Mouse (Mus musculus) hindbrain, embryonic 13.5 days (tissue): Measurements from ENCODE around the gene Glb1l. TPM values are rescaled to one million over a fixed set of nuclear protein-coding genes. Genes with fewer than 3 reads are reported as not detected.
A peak's percentile ranks its signal among the peaks of the same experiment; 100 is the strongest.

Source experiments
- ATAC-seq: fragments of 200-750 bp; cut with Nextera tagmentation; 2 replicates; pipeline ENCODE4 v1.8.0; 2017; ENCODE audit warnings: moderate TSS enrichment; ENCODE audit not compliant: low FRiP score
- H3K27ac ChIP-seq: fragments of 300-500 bp; sonication (generic); 2 replicates; pipeline ENCODE4 v1.5.1; 2015; ENCODE audit warnings: inconsistent platforms, mild to moderate bottlenecking, moderate library complexity
- H3K27me3 ChIP-seq: fragments of 300-500 bp; sonication (generic); 2 replicates; pipeline ENCODE4 v1.6.1; 2015; ENCODE audit warnings: mild to moderate bottlenecking, inconsistent platforms
- H3K36me3 ChIP-seq: fragments of 300-500 bp; sonication (generic); 2 replicates; pipeline ENCODE4 v1.6.1; 2015; ENCODE audit warnings: mild to moderate bottlenecking, inconsistent platforms
- H3K4me1 ChIP-seq: fragments of 300-500 bp; sonication (generic); replicated peaks from 2 replicates; pipeline ENCODE4 v1.6.1; 2015; ENCODE audit warnings: inconsistent platforms
- H3K4me2 ChIP-seq: fragments of 300-500 bp; sonication (generic); 2 replicates; pipeline ENCODE4 v1.6.1; 2015; ENCODE audit warnings: inconsistent platforms, mild to moderate bottlenecking, moderate library complexity
- H3K4me3 ChIP-seq: fragments of 300-500 bp; sonication (generic); 2 replicates; pipeline ENCODE4 v1.5.1; 2015; ENCODE audit warnings: mild to moderate bottlenecking, inconsistent platforms
- H3K9ac ChIP-seq: fragments of 300-500 bp; sonication (generic); 2 replicates; pipeline ENCODE4 v1.6.1; 2015; ENCODE audit warnings: mild to moderate bottlenecking, inconsistent platforms
- H3K9me3 ChIP-seq: fragments of 300-500 bp; sonication (generic); 2 replicates; pipeline ENCODE4 v1.6.1; 2016; ENCODE audit warnings: inconsistent platforms
- WGBS: fragments of 180-500 bp; shearing (Covaris S2); methylation state at CpG from one replicate; pipeline ENCODE4 v1.1.7; 2015; 5-methylcytosine and 5-hydroxymethylcytosine counted together
- polyA plus RNA-seq: library from polyadenylated mRNA; unstranded; fragments of >200 nt; fragmentation: Nextera tagmentation; extraction: Ambion mirVana; gene quantifications from 2 replicates; pipeline ENCODE4 v1.2.1, GENCODE M21; 2015

Glb1l gene
- polyA plus RNA-seq, 1 experiment from 2014 or later: 19.9 TPM

- H3K36me3 ChIP-seq: no peaks in the 10 kb centered on the region
- no peak overlapping the region for H3K4me3 ChIP-seq
- no peak overlapping the region for H3K4me2 ChIP-seq
- H3K4me1 ChIP-seq: no peaks in the 10 kb centered on the region
- no peak for ATAC-seq
- peaks cover 43% of the 10 kb centered on the region for H3K27me3 ChIP-seq
- no peak overlapping the region for H3K27ac ChIP-seq
- no peaks in the 10 kb centered on the region for H3K9me3 ChIP-seq
- WGBS: 85% methylated on average over 1 of the region's 1 CpGs
- H3K9ac ChIP-seq: no peak overlapping the region
Measured at GRCm38 (mm10) chr1:75227653-75228052, 17.0 kb upstream of the Glb1l start.

GRCm38 (mm10) chr1:75226138-75226537 lies 15.5 kb upstream of the Glb1l start:
- H3K9ac ChIP-seq: no peak overlapping the region
- peaks cover 49% of the 10 kb centered on the region for H3K27me3 ChIP-seq
- H3K36me3 ChIP-seq: no peaks in the 10 kb centered on the region
- no peaks in the 10 kb centered on the region for H3K9me3 ChIP-seq
- H3K4me2 ChIP-seq: no peak overlapping the region
- no peak overlapping the region for H3K27ac ChIP-seq
- 70% methylated on average over 2 of the region's 2 CpGs for WGBS
- H3K4me1 ChIP-seq: no peaks in the 10 kb centered on the region
- no peak for ATAC-seq
- H3K4me3 ChIP-seq: no peak overlapping the region

- ATAC-seq: no peak
- Histone ChIP-seq H3K4me1 (no peaks in the 10 kb centered on the region), H3K9me3 (no peaks in the 10 kb centered on the region), H3K36me3 (no peaks in the 10 kb centered on the region), H3K4me2 (no peak overlapping the region), H3K27ac (no peak overlapping the region), H3K9ac (no peak overlapping the region), H3K4me3 (no peak overlapping the region), H3K27me3 (peaks cover 49% of the 10 kb centered on the region)
- 69% methylated on average over 3 of the region's 3 CpGs for WGBS
Measured at GRCm38 (mm10) chr1:75225473-75225872, 14.9 kb upstream of the Glb1l start.

DNA sequence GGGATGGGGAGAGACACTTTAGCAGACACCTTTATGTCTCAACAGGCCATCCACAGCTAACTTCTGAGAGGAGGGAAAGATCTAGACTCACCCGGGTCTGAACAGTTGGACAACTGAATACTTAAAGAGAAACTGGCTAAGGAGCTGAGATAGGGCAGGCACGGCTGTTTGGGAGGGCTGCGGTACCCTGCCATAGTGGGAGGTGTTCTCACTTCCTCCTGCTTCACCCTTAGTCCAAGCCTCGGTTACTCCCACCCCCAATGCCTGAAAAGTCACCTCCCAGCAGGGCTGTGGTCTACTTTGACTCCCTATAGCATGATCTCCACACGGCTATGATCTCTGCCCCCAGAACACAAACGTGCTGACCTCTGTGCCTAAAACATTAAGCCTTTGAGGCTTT lies 12.9 kb upstream of the Glb1l start:
- no peaks in the 10 kb centered on the region for H3K9me3 ChIP-seq
- H3K36me3 ChIP-seq: no peaks in the 10 kb centered on the region
- no peak overlapping the region for H3K9ac ChIP-seq
- peaks cover 67% of the 10 kb centered on the region for H3K27me3 ChIP-seq
- WGBS: 73% methylated on average over 6 of the region's 6 CpGs
- no peak overlapping the region for H3K4me3 ChIP-seq
- no peak overlapping the region for H3K4me2 ChIP-seq
- ATAC-seq: no peak
- no peak overlapping the region for H3K27ac ChIP-seq
- H3K4me1 ChIP-seq: peaks cover 14% of the 10 kb centered on the region

DNA sequence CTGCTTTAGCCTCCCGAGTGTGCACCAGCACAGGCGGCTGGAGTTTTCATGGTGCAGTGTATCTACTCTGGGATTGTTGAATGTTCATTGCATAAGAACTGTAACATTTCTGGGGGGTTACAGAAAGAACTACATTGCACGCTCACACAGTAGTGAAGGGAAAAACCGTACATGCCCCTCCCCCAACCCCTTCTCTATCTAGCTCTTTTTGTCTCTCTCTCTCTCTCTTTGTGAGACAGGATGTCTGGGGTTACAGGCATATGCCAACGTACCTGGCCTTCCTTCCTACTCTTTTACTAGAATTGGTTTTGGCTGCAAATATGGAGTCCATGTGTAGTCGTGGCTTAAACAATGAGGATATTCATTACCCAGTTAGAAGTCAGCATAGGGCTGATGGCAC lies 12.3 kb upstream of the Glb1l start:
- Histone ChIP-seq H3K27me3 (peaks cover 73% of the 10 kb centered on the region), H3K36me3 (no peaks in the 10 kb centered on the region), H3K9me3 (no peaks in the 10 kb centered on the region), H3K27ac (no peak overlapping the region), H3K9ac (no peak overlapping the region), H3K4me3 (no peak overlapping the region), H3K4me1 (peaks cover 20% of the 10 kb centered on the region), H3K4me2 (no peak overlapping the region)
- 84% methylated on average over 6 of the region's 6 CpGs for WGBS
- ATAC-seq: no peak

DNA sequence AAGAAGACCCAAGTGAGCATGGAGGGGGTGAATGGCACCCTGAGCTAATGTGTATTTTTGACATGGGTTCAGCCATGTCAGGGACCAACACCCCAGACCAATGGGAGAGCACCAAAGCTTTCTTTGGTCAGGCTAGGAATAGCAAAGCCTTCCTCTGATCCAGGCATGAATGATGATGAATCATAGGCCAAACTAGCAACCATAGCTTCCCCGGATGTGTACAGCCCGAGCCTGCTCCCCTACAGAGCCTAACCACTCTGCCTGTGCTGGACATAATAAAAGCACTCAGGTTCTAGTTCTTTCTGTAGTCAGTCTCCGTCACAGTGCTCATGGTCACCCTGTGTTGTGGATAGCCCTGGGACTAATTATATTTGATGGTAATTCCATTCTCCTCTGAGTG lies 10.9 kb upstream of the Glb1l start:
- peaks cover 22% of the 10 kb centered on the region for H3K4me1 ChIP-seq
- WGBS: 76% methylated on average over 3 of the region's 3 CpGs
- H3K27me3 ChIP-seq: peaks cover 83% of the 10 kb centered on the region
- ATAC-seq: no peak
- H3K4me2 ChIP-seq: no peak overlapping the region
- H3K9ac ChIP-seq: no peak overlapping the region
- no peak overlapping the region for H3K4me3 ChIP-seq
- H3K9me3 ChIP-seq: no peaks in the 10 kb centered on the region
- H3K27ac ChIP-seq: no peak overlapping the region
- no peaks in the 10 kb centered on the region for H3K36me3 ChIP-seq

- Histone ChIP-seq H3K9me3 (no peaks in the 10 kb centered on the region), H3K27ac (no peak within 1 kb of the TSS), H3K36me3 (peaks cover 17% of the 10 kb centered on the region), H3K4me3 (peak within 1 kb of the TSS; percentile 56), H3K9ac (peak within 1 kb of the TSS; percentile 73), H3K27me3 (peaks cover 87% of the 10 kb centered on the region), H3K4me2 (peak within 1 kb of the TSS; percentile 94), H3K4me1 (peaks cover 22% of the 10 kb centered on the region)
- WGBS: 2% methylated on average over 34 of the region's 34 CpGs
- peak; percentile 44 for ATAC-seq
Measured at GRCm38 (mm10) chr1:75219531-75219930, 8.9 kb upstream of the Glb1l start, which contains the start of gene Tuba4a. Gene Tuba4a, minus strand, starts transcription at chr1:75219865.

DNA sequence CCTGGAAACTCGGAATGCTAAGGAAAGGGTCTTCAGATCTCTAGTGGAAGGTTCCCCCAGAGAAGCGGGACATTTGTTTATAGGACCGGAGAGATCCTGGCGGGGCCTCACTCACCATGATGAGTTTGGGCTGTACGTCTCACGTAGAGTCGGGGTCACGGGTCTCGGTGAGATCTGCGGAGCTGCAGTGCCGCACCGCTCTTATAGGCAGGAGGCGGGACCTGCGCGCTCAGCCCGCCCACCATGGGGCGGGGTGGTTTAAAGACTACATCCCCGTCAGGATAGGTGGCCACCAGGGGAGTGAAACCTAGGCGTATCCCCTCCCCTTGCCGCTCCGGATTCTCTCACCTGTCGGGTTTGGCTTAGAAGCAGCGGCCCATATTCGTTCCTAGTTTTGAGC lies 8.5 kb upstream of the Glb1l start:
- Histone ChIP-seq H3K9ac (peak overlapping the region; percentile 73), H3K27me3 (peaks cover 82% of the 10 kb centered on the region), H3K4me2 (peak overlapping the region; percentile 94), H3K9me3 (no peaks in the 10 kb centered on the region), H3K4me3 (peak overlapping the region; percentile 56), H3K36me3 (peaks cover 22% of the 10 kb centered on the region), H3K27ac (no peak overlapping the region), H3K4me1 (peaks cover 22% of the 10 kb centered on the region)
- peak; percentile 83 for ATAC-seq
- under 1% methylated on average over 24 of the region's 24 CpGs for WGBS

GRCm38 (mm10) chr1:75218227-75219001 lies 7.8 kb upstream of the Glb1l start:
- Histone ChIP-seq H3K9ac (peak overlapping the region; percentile 73), H3K36me3 (peaks cover 29% of the 10 kb centered on the region), H3K4me2 (peak overlapping the region; percentile 94), H3K27me3 (peaks cover 79% of the 10 kb centered on the region), H3K4me3 (peak overlapping the region; percentile 56), H3K27ac (no peak overlapping the region), H3K4me1 (peaks cover 28% of the 10 kb centered on the region), H3K9me3 (no peaks in the 10 kb centered on the region)
- ATAC-seq: peak; percentile 57
- 2% methylated on average over 38 of the region's 38 CpGs for WGBS

- Histone ChIP-seq H3K4me3 (peak overlapping the region; percentile 56; the same call in 1 of the 2 replicates), H3K36me3 (peaks cover 34% of the 10 kb centered on the region), H3K27ac (no peak overlapping the region), H3K27me3 (peaks cover 73% of the 10 kb centered on the region), H3K9ac (no peak overlapping the region), H3K4me1 (peaks cover 33% of the 10 kb centered on the region), H3K4me2 (peak overlapping the region; percentile 94), H3K9me3 (no peaks in the 10 kb centered on the region)
- no peak for ATAC-seq
- 4% methylated on average over 6 of the region's 6 CpGs for WGBS
Measured at GRCm38 (mm10) chr1:75217893-75218226, 7.2 kb upstream of the Glb1l start.

DNA sequence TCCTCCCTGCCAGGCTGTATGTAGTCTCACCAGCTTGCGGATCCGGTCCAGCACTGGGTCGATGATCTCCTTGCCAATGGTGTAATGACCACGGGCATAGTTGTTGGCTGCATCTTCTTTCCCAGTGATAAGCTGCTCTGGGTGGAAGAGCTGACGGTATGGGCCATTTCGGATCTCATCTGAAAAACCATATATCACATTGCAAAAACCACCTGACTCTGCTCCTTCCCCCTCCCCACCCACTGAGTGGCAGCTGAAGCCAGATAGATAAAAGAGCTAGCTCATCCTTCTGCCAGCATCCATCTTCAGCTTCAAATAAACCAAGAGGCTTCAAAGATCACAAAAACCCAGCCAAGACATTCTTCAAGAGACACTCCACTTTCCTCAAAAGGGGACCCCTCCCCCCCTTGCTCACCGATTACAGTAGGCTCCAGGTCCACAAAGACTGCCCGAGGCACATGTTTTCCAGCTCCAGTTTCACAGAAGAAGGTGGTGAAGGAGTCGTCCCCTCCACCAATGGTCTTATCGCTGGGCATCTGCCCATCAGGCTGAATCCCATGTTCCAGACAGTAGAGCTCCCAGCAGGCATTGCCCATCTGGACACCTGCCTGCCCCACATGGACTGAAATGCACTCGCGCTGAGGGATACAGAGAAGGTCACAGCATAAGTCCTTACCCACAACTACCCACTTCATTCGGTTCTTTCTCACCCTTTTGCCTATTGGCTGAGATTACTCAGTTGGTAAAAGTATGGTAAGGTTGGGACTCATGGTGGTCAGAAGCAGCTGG lies 6.4 kb upstream of the Glb1l start:
- H3K4me1 ChIP-seq: peaks cover 42% of the 10 kb centered on the region
- no peak overlapping the region for H3K27ac ChIP-seq
- no peak for ATAC-seq
- no peak overlapping the region for H3K4me2 ChIP-seq
- WGBS: 83% methylated on average over 13 of the region's 13 CpGs
- H3K9ac ChIP-seq: no peak overlapping the region
- peaks cover 42% of the 10 kb centered on the region for H3K36me3 ChIP-seq
- no peaks in the 10 kb centered on the region for H3K9me3 ChIP-seq
- no peak overlapping the region for H3K4me3 ChIP-seq
- peaks cover 65% of the 10 kb centered on the region for H3K27me3 ChIP-seq

DNA sequence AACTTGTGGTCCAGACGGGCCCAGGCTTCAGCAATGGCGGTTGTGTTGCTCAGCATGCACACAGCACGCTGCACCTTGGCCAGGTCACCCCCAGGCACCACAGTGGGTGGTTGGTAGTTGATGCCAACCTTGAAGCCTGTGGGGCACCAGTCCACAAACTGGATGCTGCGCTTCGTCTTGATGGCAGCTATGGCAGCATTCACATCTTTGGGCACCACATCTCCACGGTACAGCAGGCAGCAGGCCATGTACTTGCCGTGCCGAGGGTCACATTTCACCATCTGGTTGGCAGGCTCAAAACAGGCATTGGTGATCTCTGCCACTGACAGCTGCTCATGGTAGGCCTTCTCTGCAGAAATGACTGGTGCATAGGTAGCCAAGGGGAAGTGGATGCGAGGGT lies 5.2 kb upstream of the Glb1l start:
- peaks cover 53% of the 10 kb centered on the region for H3K27me3 ChIP-seq
- H3K4me2 ChIP-seq: no peak overlapping the region
- no peaks in the 10 kb centered on the region for H3K9me3 ChIP-seq
- no peak overlapping the region for H3K4me3 ChIP-seq
- H3K9ac ChIP-seq: no peak overlapping the region
- H3K4me1 ChIP-seq: peaks cover 52% of the 10 kb centered on the region
- no peak for ATAC-seq
- H3K27ac ChIP-seq: no peak overlapping the region
- WGBS: 94% methylated on average over 9 of the region's 9 CpGs
- peaks cover 45% of the 10 kb centered on the region for H3K36me3 ChIP-seq
